Mouse (Mus musculus) embryonic fibroblast, embryonic 13.5 days (primary cell): ENCODE measurements at regions not wholly inside any gene's neighbourhood (a gene's known extent, or its start where the extent isn't known, plus 50 kb on each side); places are given as distances from the start of the nearest gene placed in this dataset.
A peak's percentile ranks its signal among the peaks of the same experiment; 100 is the strongest.

Experiments
- CTCF ChIP-seq: IDR thresholded peaks from 2 replicates; pipeline ENCODE4 v1.5.1; 2011; ENCODE audit warnings: mild to moderate bottlenecking, control low read depth, low read length, moderate library complexity, borderline replicate concordance; ENCODE audit not compliant: insufficient read depth
- POLR2A ChIP-seq: IDR thresholded peaks from 2 replicates; pipeline ENCODE4 v1.6.1; 2011; ENCODE audit warnings: low read depth, mild to moderate bottlenecking, control low read depth, low read length, moderate library complexity

DNA sequence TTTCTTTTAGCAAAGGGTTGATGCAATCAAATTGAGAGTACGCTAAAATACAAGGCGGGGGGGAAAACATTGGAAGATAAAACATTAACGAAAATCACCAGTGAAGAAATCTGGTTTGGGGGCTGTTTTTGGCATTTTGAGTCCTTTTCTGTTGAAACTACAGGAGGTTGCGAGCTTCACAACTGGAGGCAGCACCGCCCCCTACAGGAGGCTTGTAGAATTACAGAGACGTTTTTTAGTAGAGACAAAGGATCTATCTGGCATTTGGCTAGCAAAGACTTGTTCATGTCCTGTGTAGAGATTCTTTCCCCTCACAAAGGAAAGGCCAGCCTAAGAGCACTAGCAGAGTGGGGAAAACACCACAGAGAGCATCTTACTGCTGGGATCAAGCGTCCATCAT, 152.1 kb downstream of the Gm12728 start:
- TF ChIP-seq CTCF (0 out of 2 replicates have a peak, but pooled peaks have one; percentile 21), POLR2A (no peak)
